Mouse (Mus musculus) olfactory bulb, adult 2 months (tissue): ENCODE results near the gene Nelfcd.

Experiments
- CTCF ChIP-seq: fragments of 200-500 bp; IDR thresholded peaks from 2 replicates; pipeline ENCODE4 v1.5.1; 2012; ENCODE audit warnings: low read depth, mild to moderate bottlenecking, low read length, moderate library complexity; ENCODE audit not compliant: insufficient read depth
- POLR2A ChIP-seq: fragments of 200-500 bp; IDR thresholded peaks from 2 replicates; pipeline ENCODE4 v1.6.1; 2012; ENCODE audit warnings: mild to moderate bottlenecking, low read depth, low read length, moderate library complexity; ENCODE audit not compliant: insufficient read depth

- TF ChIP-seq CTCF (no peak), POLR2A (no peak)
Observed at GRCm38 (mm10) chr2:174397065-174397464, 18.5 kb upstream of the Nelfcd start.
